Mouse (Mus musculus) thymus, postnatal 4 days (tissue): ENCODE measurements around the gene Tapt1.
"Not testable (repeated sequence)": the region's sequence is repeated elsewhere in the genome, so short reads cannot be mapped to it uniquely, and the experiment has no call there.

ENCODE experiments used
- DNase-seq: peaks from one replicate; pipeline ENCODE4 v3.0.0; 2021

The Tapt1 gene

DNA sequence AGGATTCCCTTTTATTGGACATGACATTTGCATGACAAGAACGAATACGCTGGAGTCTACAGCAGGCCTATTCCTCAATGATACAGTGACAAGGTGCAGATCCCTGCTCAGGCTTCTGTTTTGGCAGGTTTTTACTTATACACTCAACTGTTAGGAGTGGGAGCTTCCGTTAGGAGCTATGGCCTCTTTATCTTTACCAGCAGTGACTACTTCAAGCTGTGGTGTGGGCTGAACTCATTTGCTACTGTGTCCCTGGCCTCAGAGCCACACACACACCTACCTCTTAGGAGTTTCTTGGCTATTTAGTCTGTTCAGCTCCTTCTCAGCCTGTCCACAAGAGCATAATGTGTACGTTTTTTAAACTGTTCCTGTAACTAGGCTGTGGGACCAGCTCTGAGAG lies 30.3 kb downstream of the Tapt1 start:
- DNase-seq, result no peak

DNA sequence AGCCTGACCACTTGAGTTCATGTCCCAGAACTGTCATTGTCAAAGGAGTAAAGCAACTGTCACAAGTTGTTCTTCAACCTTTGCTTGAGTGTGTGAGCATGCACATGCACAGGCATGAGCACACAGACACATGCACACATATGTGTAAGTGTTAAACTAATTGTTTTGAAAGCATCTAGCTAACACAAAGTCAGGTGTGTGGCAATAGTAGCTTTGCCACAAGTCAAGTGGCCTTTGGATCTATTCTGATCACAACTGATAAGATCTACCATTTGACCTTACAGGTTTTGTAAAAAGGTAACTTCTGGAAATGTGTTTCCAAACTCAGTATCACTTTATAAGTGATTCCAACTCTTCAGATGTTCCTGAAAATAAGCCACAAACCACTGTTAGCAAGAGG lies 39.1 kb downstream of the Tapt1 start:
- no peak for DNase-seq

DNA sequence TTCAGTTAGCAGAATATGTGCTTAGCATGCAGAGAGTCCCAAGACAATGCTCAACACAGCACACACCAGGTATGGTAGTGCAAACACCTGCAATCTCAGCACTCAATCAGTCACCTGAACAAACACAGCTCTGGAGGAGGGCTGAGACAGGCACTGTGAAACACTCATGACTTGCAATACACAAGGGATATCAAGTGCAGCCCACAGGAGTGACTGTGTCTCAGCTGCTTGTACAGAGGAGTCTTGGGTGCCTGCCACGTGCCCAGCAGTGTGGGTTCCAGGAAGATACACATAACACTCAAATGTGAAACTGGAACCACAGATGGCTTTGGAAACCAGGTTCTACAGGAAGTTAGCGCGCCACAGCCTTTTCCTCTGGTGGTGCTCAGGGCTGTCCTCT lies 44.8 kb downstream of the Tapt1 start:
- DNase-seq, result peak; percentile 53

DNA sequence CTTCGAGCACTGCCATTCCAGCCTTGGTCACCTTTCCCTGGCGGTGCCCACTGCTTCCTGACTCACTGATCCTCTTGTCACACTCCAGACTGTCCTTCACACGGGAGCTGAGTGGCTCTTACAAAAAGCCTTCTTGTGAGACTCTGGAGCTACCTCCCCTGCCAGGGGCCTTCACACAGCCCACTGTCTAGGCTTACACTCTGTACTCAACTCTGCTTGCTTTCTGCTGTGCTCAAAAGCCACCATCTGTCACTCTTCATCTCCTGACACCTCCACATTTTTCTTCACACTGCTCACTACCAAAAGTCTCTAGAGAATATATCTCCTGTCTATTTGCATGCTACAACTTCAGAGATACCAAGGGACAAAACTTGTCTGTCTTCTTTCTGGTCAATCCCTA lies 46.0 kb downstream of the Tapt1 start:
- no peak for DNase-seq

DNA sequence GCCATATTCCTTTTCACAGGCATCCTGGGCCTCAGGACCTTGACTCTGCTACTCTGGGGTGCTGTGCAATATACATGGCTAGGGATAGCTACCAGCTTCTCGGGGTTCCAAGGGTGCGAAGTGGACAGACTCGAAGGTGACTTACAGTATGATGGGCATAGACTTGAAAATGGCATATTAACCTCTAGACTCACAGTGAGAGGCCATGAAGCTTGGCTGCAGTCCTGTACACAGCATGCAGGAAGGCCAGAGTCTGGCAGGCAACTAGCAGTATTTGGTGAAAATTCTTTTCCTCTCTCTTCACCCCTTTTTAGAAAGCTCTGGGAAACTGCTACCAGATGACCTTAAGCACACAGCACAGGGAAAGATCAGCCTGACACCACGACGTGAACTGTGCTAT lies 52.4 kb downstream of the Tapt1 start:
- DNase-seq, result no peak

DNA sequence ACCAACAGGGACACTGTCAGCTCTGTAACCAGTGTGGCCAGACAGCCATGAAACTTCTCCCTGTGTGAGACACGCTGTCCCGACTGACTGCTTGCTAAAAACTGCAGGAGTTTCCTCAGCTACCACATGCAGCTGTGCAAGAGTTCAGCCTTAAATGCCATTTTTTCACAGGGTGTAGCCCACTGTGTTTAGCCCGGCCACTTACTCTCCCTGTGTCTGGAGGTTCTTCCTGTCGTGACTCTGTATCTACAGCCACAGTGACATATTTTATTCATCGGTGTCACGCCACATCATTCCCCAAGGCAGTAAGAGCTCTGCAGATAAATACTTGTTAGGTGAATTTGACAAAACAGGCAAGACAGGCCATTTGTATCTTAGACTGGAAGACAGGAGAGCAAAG lies 59.6 kb downstream of the Tapt1 start:
- DNase-seq, result no peak

GRCm38 (mm10) chr5:44165854-44166253 lies 60.6 kb downstream of the Tapt1 start:
- peak; percentile 71 for DNase-seq

- DNase-seq, result no peak
These were observed 62.1 kb downstream of the Tapt1 start for GRCm38 (mm10) chr5:44164233-44164776.

DNA sequence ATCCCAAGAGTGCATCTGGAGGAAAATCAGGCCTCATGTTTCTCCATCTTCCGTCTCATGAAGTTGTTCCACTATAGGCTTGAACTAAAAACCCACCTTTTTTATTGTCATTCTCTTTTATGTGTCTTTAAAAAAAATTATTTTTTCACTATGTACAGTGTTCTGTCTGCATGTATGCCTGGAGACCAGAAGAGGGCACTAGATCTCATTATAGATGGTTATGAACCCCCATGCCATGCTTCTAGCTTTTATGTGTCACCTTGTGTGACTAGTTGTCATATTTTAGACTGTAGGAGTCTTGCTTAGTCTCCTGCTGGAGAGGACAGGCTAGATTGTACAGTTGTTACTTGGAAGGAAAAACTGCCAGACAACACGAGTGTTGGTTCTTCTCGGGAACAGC lies 63.1 kb downstream of the Tapt1 start:
- DNase-seq, result no peak

GRCm38 (mm10) chr5:44162786-44163185 lies 63.6 kb downstream of the Tapt1 start:
- no peak for DNase-seq

DNA sequence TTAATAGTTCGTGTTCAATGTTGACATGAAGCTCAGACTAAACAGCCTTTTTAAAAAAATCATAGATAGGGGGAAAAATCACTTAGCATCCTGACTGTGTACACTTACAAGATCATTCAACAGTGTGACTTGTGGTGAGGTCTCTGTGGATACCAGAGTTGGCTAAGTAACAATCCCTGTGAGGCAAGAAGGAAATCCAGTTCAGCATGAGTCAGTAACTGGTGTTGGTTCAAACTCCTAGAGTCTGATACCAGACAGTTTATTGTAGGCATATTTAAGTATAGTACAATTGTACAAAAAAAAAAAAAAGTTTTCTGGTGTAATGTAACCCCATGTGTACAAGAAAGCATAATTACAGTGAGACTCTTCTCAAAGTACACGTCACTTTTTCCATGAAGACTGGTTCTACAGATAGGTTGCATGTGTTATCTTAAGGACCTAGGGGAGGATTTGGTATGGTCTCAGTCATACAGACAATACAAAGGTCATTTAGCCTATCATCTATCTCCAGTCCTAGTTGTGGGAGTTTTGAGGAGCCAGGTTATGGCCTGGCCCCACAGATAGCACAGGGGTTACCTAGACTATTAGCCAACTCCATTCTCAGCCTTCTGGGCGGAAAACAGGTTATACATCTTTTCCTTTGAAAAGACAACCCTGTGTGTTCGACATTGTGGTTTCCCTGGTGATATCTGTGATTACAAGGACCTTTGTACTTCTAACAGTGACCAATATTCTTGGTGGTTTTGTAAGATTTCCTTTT lies 66.6 kb downstream of the Tapt1 start:
- no peak for DNase-seq

GRCm38 (mm10) chr5:44159231-44159630 lies 67.2 kb downstream of the Tapt1 start:
- DNase-seq, result no peak

DNA sequence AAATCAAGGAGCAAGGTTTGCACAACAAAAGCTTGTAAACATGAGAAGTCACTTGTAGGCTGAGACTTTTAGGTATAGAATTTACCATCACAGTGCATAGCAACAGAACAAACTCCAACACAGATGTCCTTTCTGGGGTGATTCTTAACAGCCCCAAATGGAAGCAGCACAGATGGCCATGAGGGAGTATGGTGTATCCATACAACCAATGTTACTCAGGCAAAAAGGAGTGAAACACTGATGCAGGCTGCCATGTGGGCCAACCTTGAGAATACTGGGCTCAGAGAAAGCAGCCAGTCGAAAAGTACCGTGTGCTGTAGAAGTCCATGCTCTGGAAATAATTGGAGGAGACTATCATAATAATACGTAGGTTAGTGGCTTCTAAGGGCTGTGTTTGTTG lies 68.0 kb downstream of the Tapt1 start:
- DNase-seq, result no peak

- no peak for DNase-seq
These were observed 68.7 kb downstream of the Tapt1 start for GRCm38 (mm10) chr5:44157760-44158159.

- no peak for DNase-seq
These were observed 73.4 kb downstream of the Tapt1 start for GRCm38 (mm10) chr5:44153050-44153449.

DNA sequence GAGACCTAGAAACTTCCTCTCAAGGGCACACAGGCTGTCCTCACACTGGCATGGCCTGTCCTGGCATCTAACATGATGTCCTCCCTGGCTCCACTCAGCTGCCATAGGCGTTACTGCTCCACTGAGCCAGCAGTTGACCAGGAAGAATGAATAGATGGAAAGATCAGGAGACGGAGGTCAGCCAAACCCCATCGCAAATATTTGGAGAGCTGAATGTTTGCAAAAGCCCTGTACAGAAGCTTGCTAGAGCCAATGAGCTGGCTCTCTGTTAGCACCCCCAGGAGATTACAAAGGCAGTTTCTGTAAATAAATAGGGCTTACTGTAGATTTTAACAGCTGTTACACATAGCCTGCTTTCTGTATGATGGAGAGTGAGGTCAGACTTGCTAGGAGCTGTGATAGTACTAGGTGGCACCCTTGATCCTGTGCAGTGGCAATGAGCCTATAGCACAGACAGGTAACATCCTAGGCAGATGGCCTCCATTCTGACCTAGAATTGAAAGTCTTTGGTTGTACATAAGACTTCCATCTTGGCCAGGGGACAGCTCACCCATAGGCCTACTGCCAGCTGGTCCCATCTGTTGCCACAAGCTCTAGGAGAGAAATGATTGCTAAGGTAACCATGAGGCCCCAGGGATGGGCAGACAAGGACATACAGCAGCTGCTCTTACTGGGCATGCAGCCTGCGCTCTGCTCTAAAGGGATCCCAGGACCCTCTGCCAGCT lies 74.9 kb downstream of the Tapt1 start:
- no peak for DNase-seq

DNA sequence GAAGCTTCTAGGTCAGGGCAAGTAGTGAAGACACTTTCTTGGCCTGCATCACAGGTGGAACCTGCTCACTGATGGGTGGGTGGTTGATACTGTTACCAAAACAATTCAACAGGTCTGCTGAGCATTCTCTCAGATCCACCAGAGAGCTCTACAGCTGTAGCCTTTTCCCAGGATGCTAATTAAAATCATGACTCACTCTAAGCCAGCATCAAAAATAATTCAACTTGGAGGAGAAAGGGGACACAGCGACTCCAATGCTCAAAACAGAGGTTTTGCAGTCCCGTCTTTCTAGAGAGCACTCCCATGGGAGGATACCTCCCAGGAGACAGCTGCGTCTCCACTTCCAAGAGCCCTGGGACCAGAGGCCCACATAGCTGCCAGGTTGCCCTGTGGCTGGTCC lies 78.7 kb downstream of the Tapt1 start:
- DNase-seq, result no peak

- no peak for DNase-seq
These were observed 79.7 kb downstream of the Tapt1 start for GRCm38 (mm10) chr5:44146437-44147332.

- DNase-seq, result no peak
These were observed 82.8 kb downstream of the Tapt1 start for GRCm38 (mm10) chr5:44143467-44144235.

GRCm38 (mm10) chr5:44127487-44127886 lies 98.9 kb downstream of the Tapt1 start:
- no peak for DNase-seq

DNA sequence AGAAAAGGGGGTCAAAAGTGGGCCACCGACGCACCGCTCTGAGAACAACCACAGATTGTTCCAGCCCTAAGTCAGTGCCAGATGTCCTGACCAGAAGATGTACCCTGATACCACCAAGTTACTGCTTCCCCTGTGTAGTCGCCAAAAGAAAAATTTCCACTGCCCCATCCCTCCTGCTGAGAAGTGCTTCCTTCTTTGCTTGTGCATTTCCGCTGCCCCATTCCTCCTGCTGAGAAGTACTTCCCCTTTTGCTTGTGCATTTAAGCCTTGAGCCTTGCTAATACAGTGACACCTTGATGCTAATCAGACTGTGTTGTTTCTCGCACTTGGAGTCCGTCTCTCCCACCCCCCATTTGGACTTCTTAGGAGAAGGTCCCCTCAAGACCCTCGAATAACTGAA lies 99.9 kb downstream of the Tapt1 start:
- DNase-seq, result not testable (repeated sequence)
